Mouse (Mus musculus): ENCODE results near the gene Mlf2. TPM values are rescaled to one million over a fixed set of nuclear protein-coding genes. Genes with fewer than 3 reads are reported as not detected.

Gene Mlf2
- polyA plus RNA-seq, 1 experiment from 2014 or later: 129 TPM

DNA sequence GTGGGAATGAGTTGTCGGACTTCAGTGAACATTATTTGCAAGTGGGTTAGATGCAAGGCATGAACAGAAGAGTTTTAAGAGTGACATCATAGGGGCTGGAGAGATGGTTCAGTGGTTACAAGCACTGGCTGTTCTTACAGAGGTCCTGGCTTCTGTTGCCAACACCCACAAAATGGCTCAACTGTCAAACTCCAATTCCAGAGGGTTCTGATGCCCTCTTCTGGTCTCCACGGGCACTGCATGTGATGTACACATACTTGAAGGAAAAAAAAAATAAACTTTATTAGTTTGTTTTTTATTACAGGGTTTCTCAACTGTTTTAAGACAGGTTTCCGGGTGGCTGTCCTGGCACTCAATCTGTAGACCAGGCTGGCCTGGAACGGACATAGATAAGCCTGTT, 36.6 kb downstream of the Mlf2 start:
- 0 out of 2 replicates have a peak, but pooled peaks cover 4% of the 10 kb centered on the region for H3K27me3 ChIP-seq
- ATAC-seq (ENCODE audit: low read depth) (no peak), DNase-seq (peak; percentile 39)
- H3K4me2 ChIP-seq: no peak overlapping the region
- H3K4me3 ChIP-seq (replicated peaks): no peak overlapping the region
- H3K9ac ChIP-seq: no peak overlapping the region
- WGBS (ENCODE audit: insufficient replicate concordance): 58% methylated on average over 4 of the region's 4 CpGs
- peaks cover 3% of the 10 kb centered on the region; the same call in 1 of the 2 replicates for H3K9me3 ChIP-seq (replicated peaks)
- peaks cover 33% of the 10 kb centered on the region for H3K4me1 ChIP-seq (replicated peaks)
- H3K36me3 ChIP-seq: peaks cover 10% of the 10 kb centered on the region
- no peak overlapping the region for H3K27ac ChIP-seq

Other genes with a start within 250 kb of the Mlf2 start
- 189 and 198 TPM in 2 replicates for gene Emg1, start 219.2 kb upstream of the Mlf2 start, polyA plus RNA-seq (2015; fragmentation: Nextera tagmentation; extraction: Ambion mirVana)
- gene Phb2, start 219.1 kb upstream of the Mlf2 start, polyA plus RNA-seq (2015; fragmentation: Nextera tagmentation; extraction: Ambion mirVana): 356 and 373 TPM in 2 replicates
- gene Ptpn6, start 192.7 kb upstream of the Mlf2 start, polyA plus RNA-seq (2015; fragmentation: Nextera tagmentation; extraction: Ambion mirVana): 28.7 and 29.5 TPM in 2 replicates
- 77.7 and 80.2 TPM in 2 replicates for gene Grcc10, start 190.0 kb upstream of the Mlf2 start, polyA plus RNA-seq (2015; fragmentation: Nextera tagmentation; extraction: Ambion mirVana)
- gene Gm45234, start 175.4 kb upstream of the Mlf2 start, polyA plus RNA-seq (2015; fragmentation: Nextera tagmentation; extraction: Ambion mirVana): not detected in 2 replicates
- 1.5 and 1.8 TPM in 2 replicates for gene Atn1, start 174.9 kb upstream of the Mlf2 start, polyA plus RNA-seq (2015; fragmentation: Nextera tagmentation; extraction: Ambion mirVana)
- gene Eno2, start 161.7 kb upstream of the Mlf2 start, polyA plus RNA-seq (2015; fragmentation: Nextera tagmentation; extraction: Ambion mirVana): 0.32 and 0.42 TPM in 2 replicates
- not detected in 2 replicates for gene Lrrc23, start 151.7 kb upstream of the Mlf2 start, polyA plus RNA-seq (2015; fragmentation: Nextera tagmentation; extraction: Ambion mirVana)
- 8.6 and 9.6 TPM in 2 replicates for gene Spsb2, start 122.7 kb upstream of the Mlf2 start, polyA plus RNA-seq (2015; fragmentation: Nextera tagmentation; extraction: Ambion mirVana)
- gene Tpi1, start 117.1 kb upstream of the Mlf2 start, polyA plus RNA-seq (2015; fragmentation: Nextera tagmentation; extraction: Ambion mirVana): 461 and 495 TPM in 2 replicates
- gene Usp5, start 101.9 kb upstream of the Mlf2 start, polyA plus RNA-seq (2015; fragmentation: Nextera tagmentation; extraction: Ambion mirVana): 63.5 and 67.5 TPM in 2 replicates
- 202 and 204 TPM in 2 replicates for gene Cdca3, start 101.8 kb upstream of the Mlf2 start, polyA plus RNA-seq (2015; fragmentation: Nextera tagmentation; extraction: Ambion mirVana)
- 0.16 and 0.23 TPM in 2 replicates for gene Gnb3, start 91.1 kb upstream of the Mlf2 start, polyA plus RNA-seq (2015; fragmentation: Nextera tagmentation; extraction: Ambion mirVana)
- 1.4 and 1.9 TPM in 2 replicates for gene P3h3, start 73.6 kb upstream of the Mlf2 start, polyA plus RNA-seq (2015; fragmentation: Nextera tagmentation; extraction: Ambion mirVana)
- gene Gpr162, start 67.4 kb upstream of the Mlf2 start, polyA plus RNA-seq (2015; fragmentation: Nextera tagmentation; extraction: Ambion mirVana): 0.08 and 0.14 TPM in 2 replicates
- 0.17 TPM in 1 of 2 replicates, not detected in the other for gene Cd4, start 43.2 kb upstream of the Mlf2 start, polyA plus RNA-seq (2015; fragmentation: Nextera tagmentation; extraction: Ambion mirVana)
- 0.14 and 0.18 TPM in 2 replicates for gene Lag3, start 19.7 kb upstream of the Mlf2 start, polyA plus RNA-seq (2015; fragmentation: Nextera tagmentation; extraction: Ambion mirVana)
- gene Ptms, start 11.3 kb upstream of the Mlf2 start, polyA plus RNA-seq (2015; fragmentation: Nextera tagmentation; extraction: Ambion mirVana): 42.3 and 47.6 TPM in 2 replicates
- 67.3 and 77.6 TPM in 2 replicates for gene Cops7a, start 34.2 kb downstream of the Mlf2 start, polyA plus RNA-seq (2015; fragmentation: Nextera tagmentation; extraction: Ambion mirVana)
- gene Pianp, start 65.3 kb downstream of the Mlf2 start, polyA plus RNA-seq (2015; fragmentation: Nextera tagmentation; extraction: Ambion mirVana): 0.05 and 0.15 TPM in 2 replicates
- gene Zfp384, start 77.8 kb downstream of the Mlf2 start, polyA plus RNA-seq (2015; fragmentation: Nextera tagmentation; extraction: Ambion mirVana): 3.6 and 3.8 TPM in 2 replicates
- 28.6 and 31.8 TPM in 2 replicates for gene Ing4, start 108.4 kb downstream of the Mlf2 start, polyA plus RNA-seq (2015; fragmentation: Nextera tagmentation; extraction: Ambion mirVana)
- gene Acrbp, start 118.3 kb downstream of the Mlf2 start, polyA plus RNA-seq (2015; fragmentation: Nextera tagmentation; extraction: Ambion mirVana): 1.6 and 2.2 TPM in 2 replicates
- gene Lpar5, start 136.5 kb downstream of the Mlf2 start, polyA plus RNA-seq (2015; fragmentation: Nextera tagmentation; extraction: Ambion mirVana): 1.6 and 2.1 TPM in 2 replicates
- 29.2 and 30.0 TPM in 2 replicates for gene Chd4, start 164.6 kb downstream of the Mlf2 start, polyA plus RNA-seq (2015; fragmentation: Nextera tagmentation; extraction: Ambion mirVana)
- gene Nop2, start 200.5 kb downstream of the Mlf2 start, polyA plus RNA-seq (2015; fragmentation: Nextera tagmentation; extraction: Ambion mirVana): 60.6 and 65.5 TPM in 2 replicates
- 3.7 and 3.9 TPM in 2 replicates for gene Iffo1, start 213.9 kb downstream of the Mlf2 start, polyA plus RNA-seq (2015; fragmentation: Nextera tagmentation; extraction: Ambion mirVana)
- gene Gapdh, start 235.1 kb downstream of the Mlf2 start, polyA plus RNA-seq (2015; fragmentation: Nextera tagmentation; extraction: Ambion mirVana): 1,179 and 1,220 TPM in 2 replicates

Measured in liver, embryonic 13.5 days (tissue).